Mouse (Mus musculus): ENCODE data around the gene Slc25a44. TPM values are rescaled to one million over a fixed set of nuclear protein-coding genes. Genes with fewer than 3 reads are reported as not detected.
A peak's percentile ranks its signal among the peaks of the same experiment; 100 is the strongest.
"Not testable (repeated sequence)": the region's sequence is repeated elsewhere in the genome, so short reads cannot be mapped to it uniquely, and the experiment has no call there.

Gene Slc25a44
- polyA plus RNA-seq, 1 experiment from 2014 or later, result 11.8 TPM

DNA sequence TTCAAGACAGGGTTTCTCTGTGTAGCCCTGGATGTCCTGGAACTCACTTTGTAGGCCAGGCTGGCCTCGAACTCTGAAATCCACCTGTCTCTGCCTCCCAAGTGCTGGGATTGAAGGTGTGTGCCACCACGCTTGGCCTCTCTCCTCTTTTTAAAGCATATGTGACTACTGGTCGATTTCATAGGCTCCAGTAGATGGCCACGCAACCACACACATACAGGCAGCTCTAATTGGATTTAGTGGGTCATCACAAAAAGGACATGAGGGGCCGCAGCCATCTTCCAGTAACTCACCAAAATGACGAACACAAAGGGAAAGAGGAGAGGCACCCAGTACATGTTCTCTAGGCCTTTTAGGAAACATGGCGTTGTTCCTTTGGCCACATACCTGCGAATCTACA, 3.7 kb upstream of the Slc25a44 start:
- ATAC-seq (replicated peaks; ENCODE audit: insufficient number of reproducible peaks, insufficient read depth, low FRiP score, low read depth), result not testable (repeated sequence)
- 66% methylated on average over 8 of the region's 8 CpGs for WGBS

DNA sequence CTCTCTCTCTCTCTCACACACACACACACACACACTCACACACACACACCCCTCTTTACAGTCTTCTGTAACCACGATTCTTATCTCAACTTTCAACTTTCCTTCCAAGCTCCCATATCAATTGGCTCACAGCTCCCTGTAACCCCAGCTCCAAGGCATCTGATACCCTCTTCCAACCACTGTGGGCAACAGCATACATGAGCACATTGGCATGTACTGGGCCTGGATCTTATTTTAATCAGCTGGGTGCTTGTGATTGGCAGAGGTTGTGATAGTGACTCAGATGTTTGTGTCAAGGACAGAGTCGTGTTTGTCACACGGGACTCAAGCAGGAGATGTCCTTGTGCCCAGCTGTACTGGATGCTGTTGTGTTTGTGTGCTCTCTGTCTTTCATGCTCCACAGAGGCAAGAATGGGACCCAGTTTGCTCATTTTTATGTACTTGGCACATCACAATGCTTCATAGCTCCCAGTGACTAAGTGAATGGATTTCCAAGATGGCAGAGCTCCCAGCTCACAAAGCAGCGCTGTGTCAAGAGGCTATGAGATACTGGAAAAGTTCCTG, 2.5 kb upstream of the Slc25a44 start:
- Histone ChIP-seq H3K27ac (no peak overlapping the region), H3K4me1 (replicated peaks) (peaks cover 14% of the 10 kb centered on the region), H3K4me2 (no peak overlapping the region), H3K9me3 (replicated peaks) (no peaks in the 10 kb centered on the region), H3K4me3 (no peak overlapping the region), H3K36me3 (no peaks in the 10 kb centered on the region), H3K9ac (no peak overlapping the region), H3K27me3 (no peaks in the 10 kb centered on the region)
- ATAC-seq (replicated peaks; ENCODE audit: insufficient number of reproducible peaks, insufficient read depth, low FRiP score, low read depth), result no peak
- 61% methylated on average over 4 of the region's 4 CpGs for WGBS

More for the DNA sequence above, 3.7 kb upstream of the Slc25a44 start:
- not testable (repeated sequence) for H3K9me3 ChIP-seq (replicated peaks); H3K4me3 ChIP-seq; H3K27me3 ChIP-seq; H3K9ac ChIP-seq; H3K4me2 ChIP-seq; H3K36me3 ChIP-seq; H3K27ac ChIP-seq
- H3K4me1 ChIP-seq (replicated peaks), result peaks cover 10% of the 10 kb centered on the region

DNA sequence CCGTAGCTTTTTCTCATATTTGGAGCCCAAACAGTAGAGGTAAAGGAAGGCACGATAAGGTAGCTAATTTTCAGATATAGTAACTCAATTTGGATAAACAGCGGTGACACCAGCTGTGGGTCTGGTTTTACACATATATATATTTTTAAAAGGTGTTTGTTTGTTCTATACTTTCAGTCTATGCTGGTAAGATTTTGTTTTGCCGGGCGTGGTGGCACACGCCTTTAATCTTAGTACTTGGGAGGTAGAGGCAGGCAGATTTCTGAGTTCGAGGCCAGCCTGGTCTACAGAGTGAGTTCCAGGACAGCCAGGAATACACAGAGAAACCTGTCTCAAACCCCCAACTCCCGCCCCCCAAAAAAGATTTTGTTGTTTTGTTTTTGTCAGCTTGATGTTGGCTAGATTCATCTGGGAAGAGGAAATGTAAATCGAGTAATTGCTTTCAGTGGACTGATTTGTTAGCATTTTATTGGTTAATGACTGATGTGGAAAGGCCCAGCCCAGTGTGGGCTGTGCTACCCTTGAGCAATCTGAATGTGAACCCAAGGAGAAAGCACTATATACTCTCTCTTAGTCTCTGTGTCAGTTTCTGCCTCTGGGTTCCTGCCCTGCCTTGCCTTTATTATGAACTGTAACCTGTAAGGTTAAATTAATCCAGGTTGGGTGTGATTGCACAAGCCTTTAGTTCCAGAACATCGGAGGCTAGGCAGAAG, 925 bp upstream of the Slc25a44 start:
- ATAC-seq (replicated peaks; ENCODE audit: insufficient number of reproducible peaks, insufficient read depth, low FRiP score, low read depth), result no peak
- no peaks in the 10 kb centered on the region for H3K27me3 ChIP-seq
- H3K9me3 ChIP-seq (replicated peaks), result no peaks in the 10 kb centered on the region
- H3K4me2 ChIP-seq, result peak overlapping the region; percentile 95
- 81% methylated on average over 10 of the region's 10 CpGs for WGBS
- peaks cover under 1% of the 10 kb centered on the region; the same call in 1 of the 2 replicates for H3K36me3 ChIP-seq
- H3K4me1 ChIP-seq (replicated peaks), result peaks cover 21% of the 10 kb centered on the region
- H3K9ac ChIP-seq, result no peak overlapping the region
- no peak overlapping the region for H3K4me3 ChIP-seq
- no peak overlapping the region for H3K27ac ChIP-seq

DNA sequence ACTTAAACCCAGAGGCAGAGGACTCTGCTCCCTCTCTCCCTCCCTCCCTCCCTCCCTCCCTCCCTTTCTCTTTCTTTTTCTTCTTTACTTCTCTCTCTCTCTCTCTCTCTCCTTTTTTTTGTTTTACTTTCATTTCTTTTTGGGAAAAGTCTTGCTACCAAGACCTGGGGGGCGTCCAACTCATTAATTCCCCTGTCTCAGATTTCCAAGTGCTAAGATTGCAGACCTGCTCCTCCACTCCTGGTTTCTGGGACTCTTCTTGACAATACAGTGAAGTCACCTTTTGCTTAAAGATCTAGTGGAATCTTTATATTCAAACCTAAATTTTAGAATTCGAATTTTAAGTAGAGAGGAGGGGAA, 371 bp upstream of the Slc25a44 start:
- peak overlapping the region; percentile 92 for H3K4me3 ChIP-seq
- H3K9me3 ChIP-seq (replicated peaks), result no peaks in the 10 kb centered on the region
- no peak overlapping the region for H3K27ac ChIP-seq
- ATAC-seq (replicated peaks; ENCODE audit: insufficient number of reproducible peaks, insufficient read depth, low FRiP score, low read depth), result no peak
- WGBS, result 20% methylated on average over 2 of the region's 2 CpGs
- H3K27me3 ChIP-seq, result no peaks in the 10 kb centered on the region
- H3K36me3 ChIP-seq, result peaks cover 6% of the 10 kb centered on the region
- H3K4me2 ChIP-seq, result peak overlapping the region; percentile 95
- no peak overlapping the region for H3K9ac ChIP-seq
- peaks cover 21% of the 10 kb centered on the region for H3K4me1 ChIP-seq (replicated peaks)

DNA sequence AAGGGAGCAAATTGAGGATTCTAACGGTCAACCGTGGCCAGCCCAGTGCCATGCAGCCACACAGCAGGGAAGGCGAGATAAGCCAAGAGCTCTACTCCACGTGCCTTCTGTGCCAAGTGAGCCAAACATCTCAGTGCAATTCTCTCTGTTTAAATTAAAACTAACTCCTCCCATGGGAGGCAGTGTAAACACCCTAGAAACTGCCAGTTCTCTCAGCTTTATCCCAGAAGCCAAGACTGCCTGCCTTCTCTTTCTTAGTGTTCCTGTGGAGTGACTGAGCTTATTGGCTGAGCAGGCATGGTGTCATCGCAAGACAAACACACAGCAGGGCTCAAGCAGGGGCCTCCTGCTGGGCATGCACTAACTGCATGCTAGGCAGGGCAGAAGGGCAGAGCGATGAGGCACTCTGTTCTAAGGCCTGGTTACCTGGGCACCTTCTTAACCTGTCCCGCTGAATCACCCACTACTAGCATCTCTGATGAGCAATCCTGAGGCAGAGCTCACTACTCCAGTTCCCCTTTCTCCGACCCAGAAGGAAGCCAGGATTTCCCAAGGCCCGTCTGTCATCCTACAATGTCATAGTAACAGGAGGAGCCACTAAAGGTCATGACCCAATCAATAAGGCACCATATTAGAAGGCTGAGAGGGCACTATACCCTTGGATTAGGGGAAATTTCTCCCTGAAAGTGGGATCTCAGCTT, 2.8 kb downstream of the Slc25a44 start:
- H3K9ac ChIP-seq, result no peak overlapping the region
- WGBS, result 35% methylated on average over 9 of the region's 9 CpGs

DNA sequence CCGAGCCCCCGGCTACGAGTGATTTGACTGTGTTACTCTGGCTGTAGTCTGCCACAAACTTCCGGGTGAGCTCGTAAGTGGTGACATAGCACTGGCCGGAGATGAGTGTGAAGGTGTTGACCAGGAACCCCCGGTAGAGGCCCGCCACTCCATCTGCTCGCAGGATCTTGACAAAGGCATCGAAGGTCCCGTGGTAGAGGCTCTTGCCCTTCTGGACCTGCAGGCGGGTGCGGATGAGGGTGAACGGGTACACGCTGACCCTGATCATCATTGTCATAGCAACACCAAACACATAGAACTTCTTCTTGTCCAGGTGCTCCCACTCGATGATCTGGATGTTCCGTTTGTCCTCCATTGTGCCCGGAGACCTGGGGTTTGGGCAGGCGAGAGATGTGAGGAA, 4.2 kb downstream of the Slc25a44 start:
- H3K4me3 ChIP-seq, result no peak overlapping the region
- no peak overlapping the region for H3K27ac ChIP-seq
- no peak for ATAC-seq (replicated peaks; ENCODE audit: insufficient number of reproducible peaks, insufficient read depth, low FRiP score, low read depth)
- H3K9me3 ChIP-seq (replicated peaks), result no peaks in the 10 kb centered on the region
- no peak overlapping the region for H3K9ac ChIP-seq
- H3K4me2 ChIP-seq, result no peak overlapping the region
- peaks cover 30% of the 10 kb centered on the region for H3K36me3 ChIP-seq
- H3K27me3 ChIP-seq, result no peaks in the 10 kb centered on the region
- H3K4me1 ChIP-seq (replicated peaks), result peaks cover 21% of the 10 kb centered on the region
- 90% methylated on average over 19 of the region's 19 CpGs for WGBS

More for the DNA sequence above, 2.8 kb downstream of the Slc25a44 start:
- no peak overlapping the region for H3K4me2 ChIP-seq
- no peaks in the 10 kb centered on the region for H3K9me3 ChIP-seq (replicated peaks)
- no peak for ATAC-seq (replicated peaks; ENCODE audit: insufficient number of reproducible peaks, insufficient read depth, low FRiP score, low read depth)
- no peaks in the 10 kb centered on the region for H3K27me3 ChIP-seq
- peaks cover 21% of the 10 kb centered on the region for H3K36me3 ChIP-seq
- no peak overlapping the region for H3K27ac ChIP-seq
- no peak overlapping the region for H3K4me3 ChIP-seq
- H3K4me1 ChIP-seq (replicated peaks), result peaks cover 21% of the 10 kb centered on the region

DNA sequence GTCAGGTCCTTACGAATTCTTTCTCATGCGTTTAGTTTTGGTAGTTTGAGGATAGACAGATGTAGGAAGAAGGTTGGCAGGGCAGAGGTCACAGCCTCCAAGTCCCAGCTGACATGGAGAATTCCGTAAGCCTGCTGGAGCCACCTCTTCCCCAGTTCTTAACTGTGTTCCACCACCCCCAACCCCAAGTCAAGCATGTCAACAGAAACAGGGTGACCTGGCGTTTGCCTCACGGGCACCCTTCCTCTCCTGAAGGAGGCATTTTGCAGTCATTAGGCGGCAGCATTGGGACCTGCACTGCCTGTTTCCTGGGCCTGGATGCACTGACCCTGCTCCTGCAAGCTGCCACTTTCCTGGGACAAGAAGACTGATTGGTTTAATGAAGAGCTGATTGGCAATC, 6.9 kb downstream of the Slc25a44 start:
- no peaks in the 10 kb centered on the region for H3K9me3 ChIP-seq (replicated peaks)
- no peak overlapping the region for H3K9ac ChIP-seq
- H3K27ac ChIP-seq, result no peak overlapping the region
- peaks cover 44% of the 10 kb centered on the region for H3K36me3 ChIP-seq
- H3K4me3 ChIP-seq, result no peak overlapping the region
- no peak overlapping the region for H3K4me2 ChIP-seq
- no peaks in the 10 kb centered on the region for H3K27me3 ChIP-seq
- ATAC-seq (replicated peaks; ENCODE audit: insufficient number of reproducible peaks, insufficient read depth, low FRiP score, low read depth), result no peak
- H3K4me1 ChIP-seq (replicated peaks), result peaks cover 9% of the 10 kb centered on the region
- 81% methylated on average over 6 of the region's 6 CpGs for WGBS

DNA sequence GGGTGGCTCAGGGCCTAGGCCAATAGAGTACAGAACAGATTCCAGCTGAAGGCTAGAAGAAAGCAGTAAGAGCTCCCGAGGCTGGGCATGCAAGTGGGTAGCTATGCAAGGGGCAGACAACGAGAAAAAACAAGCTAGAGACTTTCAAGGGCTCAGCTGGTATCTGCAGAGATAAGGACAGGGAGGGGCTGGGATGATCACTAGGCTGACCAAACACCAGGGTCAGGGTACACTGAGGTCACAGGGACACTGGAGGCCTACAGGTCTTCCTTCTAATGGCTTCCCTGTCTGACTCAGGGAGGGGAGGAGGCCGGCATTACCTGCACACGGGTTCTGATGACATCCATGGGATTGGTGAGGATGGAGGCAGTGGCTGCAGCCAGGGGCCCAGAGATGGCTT, 9.3 kb downstream of the Slc25a44 start:
- no peak overlapping the region for H3K9ac ChIP-seq

DNA sequence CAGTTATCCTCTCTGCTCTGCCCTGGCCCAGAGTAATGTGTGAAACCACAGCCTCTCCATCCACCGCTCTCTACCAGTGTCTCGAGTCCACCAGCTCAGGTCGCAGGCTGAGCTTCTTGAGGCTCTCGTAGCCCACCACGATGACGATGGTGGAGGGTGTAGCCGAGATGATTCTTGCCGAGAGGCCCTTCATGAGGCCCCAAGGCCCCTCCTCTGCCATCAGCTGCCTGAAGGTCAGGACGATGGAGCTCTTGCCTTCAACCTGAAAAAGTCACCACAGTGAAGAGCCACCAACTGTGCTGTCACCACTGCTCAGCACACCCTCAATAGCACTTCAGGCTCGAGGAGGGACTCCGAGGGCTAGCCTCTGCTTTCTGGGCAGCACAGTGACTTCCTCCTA, 12.3 kb downstream of the Slc25a44 start:
- Histone ChIP-seq H3K36me3 (peaks cover 33% of the 10 kb centered on the region; the same call in 1 of the 2 replicates), H3K9ac (no peak overlapping the region), H3K27ac (no peak overlapping the region), H3K4me2 (no peak overlapping the region), H3K4me3 (no peak overlapping the region), H3K9me3 (replicated peaks) (no peaks in the 10 kb centered on the region), H3K27me3 (no peaks in the 10 kb centered on the region), H3K4me1 (replicated peaks) (peaks cover 25% of the 10 kb centered on the region)
- ATAC-seq (replicated peaks; ENCODE audit: insufficient number of reproducible peaks, insufficient read depth, low FRiP score, low read depth), result no peak
- WGBS, result 79% methylated on average over 11 of the region's 11 CpGs

More for the DNA sequence above, 9.3 kb downstream of the Slc25a44 start:
- WGBS, result 57% methylated on average over 4 of the region's 4 CpGs
- H3K27ac ChIP-seq, result no peak overlapping the region
- no peak overlapping the region for H3K4me3 ChIP-seq
- H3K9me3 ChIP-seq (replicated peaks), result no peaks in the 10 kb centered on the region
- H3K36me3 ChIP-seq, result peaks cover 52% of the 10 kb centered on the region
- peaks cover 4% of the 10 kb centered on the region for H3K4me1 ChIP-seq (replicated peaks)
- no peaks in the 10 kb centered on the region for H3K27me3 ChIP-seq
- H3K4me2 ChIP-seq, result no peak overlapping the region
- no peak for ATAC-seq (replicated peaks; ENCODE audit: insufficient number of reproducible peaks, insufficient read depth, low FRiP score, low read depth)

DNA sequence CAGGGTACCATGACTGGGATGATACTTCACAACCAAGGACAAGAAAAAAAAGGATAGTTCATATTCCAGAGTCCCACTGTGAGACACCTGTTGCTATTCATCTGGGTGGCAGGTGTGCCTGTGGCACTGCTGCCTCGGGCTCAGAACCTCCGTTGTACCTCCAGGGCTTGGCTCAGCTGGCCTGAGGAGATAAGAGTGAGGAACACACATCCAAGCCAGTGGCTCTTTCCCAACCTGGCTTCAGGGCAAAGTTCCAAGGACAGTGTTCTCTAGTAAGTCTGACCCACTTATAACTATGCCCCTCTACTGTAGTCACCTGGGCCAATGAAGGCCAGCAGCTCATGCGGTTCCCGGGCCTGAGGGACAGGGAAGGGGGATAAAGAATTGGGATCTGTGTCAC, 13.3 kb downstream of the Slc25a44 start:
- ATAC-seq (replicated peaks; ENCODE audit: insufficient number of reproducible peaks, insufficient read depth, low FRiP score, low read depth), result no peak
- Histone ChIP-seq H3K4me3 (no peak overlapping the region), H3K36me3 (peaks cover 32% of the 10 kb centered on the region; the same call in 1 of the 2 replicates), H3K27ac (no peak overlapping the region), H3K9ac (no peak overlapping the region), H3K4me2 (no peak overlapping the region), H3K27me3 (no peaks in the 10 kb centered on the region), H3K4me1 (replicated peaks) (peaks cover 31% of the 10 kb centered on the region), H3K9me3 (replicated peaks) (no peaks in the 10 kb centered on the region)
- WGBS, result 86% methylated on average over 4 of the region's 4 CpGs

DNA sequence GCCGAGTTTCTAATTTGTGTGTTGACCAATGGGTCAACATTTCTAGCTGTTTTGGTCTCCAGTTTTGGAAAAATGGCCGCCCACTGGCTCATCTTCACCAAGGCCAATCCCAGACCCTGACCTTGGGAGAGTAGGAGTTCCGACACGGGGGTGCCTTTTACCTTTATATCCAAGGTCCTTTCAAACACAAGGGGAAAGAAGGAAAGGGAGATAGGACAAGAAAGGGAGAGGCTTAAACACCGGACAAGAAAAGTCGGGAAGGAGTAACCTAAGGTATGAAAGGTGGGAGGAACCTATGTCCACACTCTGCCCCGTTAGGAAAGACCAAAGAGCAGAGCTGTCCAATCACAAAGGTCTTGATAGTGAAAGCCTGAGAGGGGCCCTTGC, 14.3 kb downstream of the Slc25a44 start:
- Histone ChIP-seq H3K4me1 (replicated peaks) (peaks cover 31% of the 10 kb centered on the region), H3K4me2 (peak overlapping the region; percentile 75), H3K27ac (peak overlapping the region; percentile 96), H3K4me3 (peak overlapping the region; percentile 68), H3K9me3 (replicated peaks) (no peaks in the 10 kb centered on the region), H3K9ac (peak overlapping the region; percentile 18; the same call in 1 of the 2 replicates), H3K27me3 (no peaks in the 10 kb centered on the region), H3K36me3 (peaks cover 23% of the 10 kb centered on the region; the same call in 1 of the 2 replicates)
- 19% methylated on average over 7 of the region's 7 CpGs for WGBS
- no peak for ATAC-seq (replicated peaks; ENCODE audit: insufficient number of reproducible peaks, insufficient read depth, low FRiP score, low read depth)
